Mouse (Mus musculus): ENCODE results near the gene Ptafr. TPM values are rescaled to one million over a fixed set of nuclear protein-coding genes. Genes with fewer than 3 reads are reported as not detected.
"Not testable (repeated sequence)": the region's sequence is repeated elsewhere in the genome, so short reads cannot be mapped to it uniquely, and the experiment has no call there.

The Ptafr gene
- polyA plus RNA-seq, 1 experiment, result 6.7 TPM

DNA sequence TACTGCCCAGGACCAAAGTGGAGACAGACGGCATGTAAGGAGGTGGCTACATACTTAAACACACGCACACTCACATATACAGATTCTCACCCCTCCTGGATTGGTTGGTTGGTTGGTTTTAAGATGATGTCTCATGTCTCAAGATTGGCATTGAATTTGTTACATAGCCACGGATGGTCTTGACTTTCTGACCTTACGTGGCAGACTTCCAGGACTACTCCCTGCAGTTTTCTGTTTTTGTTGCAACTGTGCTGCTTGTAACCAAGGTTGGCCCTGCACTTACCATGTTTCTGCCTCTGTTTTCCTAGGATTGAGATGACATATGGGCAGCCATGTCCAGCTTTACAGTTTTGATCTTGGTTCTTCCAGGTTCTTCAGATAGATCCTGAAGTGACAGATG is 22.5 kb upstream of the Ptafr start:
- WGBS, result 83% methylated on average over 4 of the region's 4 CpGs
- no peak for TF ChIP-seq POLR2A (IDR thresholded peaks at IDR 0.05; ENCODE audit: borderline replicate concordance, control insufficient read depth, low read depth, low read length)
- Histone ChIP-seq H3K4me1 (ENCODE audit: control insufficient read depth, insufficient read depth, low read length) (peaks cover 5% of the 10 kb centered on the region), H3K27ac (ENCODE audit: control insufficient read depth, insufficient read depth, low read depth, low read length, poor library complexity) (no peak overlapping the region), H3K4me3 (replicated peaks; ENCODE audit: control insufficient read depth, low read depth, low read length) (no peak overlapping the region)

DNA sequence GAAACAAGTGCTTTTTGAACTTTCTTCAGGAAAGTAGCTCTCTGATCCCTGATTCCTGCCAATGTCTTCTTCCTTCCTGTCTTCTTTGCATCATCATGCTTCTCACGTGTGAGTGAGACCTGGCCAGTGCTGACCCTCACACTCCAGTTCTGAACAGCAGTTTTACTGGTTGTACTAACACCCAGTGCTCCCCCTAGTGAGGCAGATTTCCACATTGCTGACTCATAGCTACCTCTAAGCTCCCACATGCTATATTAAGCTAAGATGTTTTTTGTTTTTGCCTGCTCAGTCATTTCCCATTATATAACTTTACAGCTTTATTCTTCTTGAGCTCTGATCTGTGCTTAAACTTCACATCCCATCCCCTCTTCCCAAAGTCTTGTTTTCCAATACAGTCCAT is 21.1 kb upstream of the Ptafr start:
- TF ChIP-seq POLR2A (IDR thresholded peaks at IDR 0.05; ENCODE audit: borderline replicate concordance, control insufficient read depth, low read depth, low read length) (no peak), CTCF (IDR thresholded peaks at IDR 0.05; ENCODE audit: control insufficient read depth, insufficient read depth, low read length) (no peak)
- peaks cover 1% of the 10 kb centered on the region; the same call in 1 of the 2 replicates for H3K4me1 ChIP-seq (ENCODE audit: control insufficient read depth, insufficient read depth, low read length)
- H3K27ac ChIP-seq (ENCODE audit: control insufficient read depth, insufficient read depth, low read depth, low read length, poor library complexity), result no peak overlapping the region
- 13% methylated on average over 1 of the region's 1 CpGs for WGBS
- H3K4me3 ChIP-seq (replicated peaks; ENCODE audit: control insufficient read depth, low read depth, low read length), result no peak overlapping the region

DNA sequence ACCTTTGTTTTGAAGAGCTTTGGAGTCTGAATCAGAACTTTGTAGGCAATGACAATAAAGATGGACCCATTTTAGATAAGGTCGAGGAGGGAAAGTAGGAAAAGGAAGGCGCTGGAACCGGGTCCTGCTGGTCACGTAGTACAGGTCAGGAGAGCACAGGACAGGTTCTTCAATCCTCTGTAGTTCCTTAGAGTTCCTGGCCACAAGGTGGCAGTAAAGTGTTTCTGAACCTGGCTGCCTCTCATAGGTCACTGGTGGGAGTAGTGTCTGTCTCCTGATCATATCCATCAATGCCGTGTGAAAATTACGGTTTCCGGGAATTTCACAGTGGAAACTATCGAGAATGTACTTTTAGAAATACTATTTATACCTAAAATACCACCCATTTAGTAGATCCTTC is 18.0 kb upstream of the Ptafr start:
- H3K4me3 ChIP-seq (replicated peaks; ENCODE audit: control insufficient read depth, low read depth, low read length), result no peak overlapping the region
- H3K4me1 ChIP-seq (ENCODE audit: control insufficient read depth, insufficient read depth, low read length), result peaks cover 1% of the 10 kb centered on the region; the same call in 1 of the 2 replicates
- H3K27ac ChIP-seq (ENCODE audit: control insufficient read depth, insufficient read depth, low read depth, low read length, poor library complexity), result no peak overlapping the region
- TF ChIP-seq CTCF (IDR thresholded peaks at IDR 0.05; ENCODE audit: control insufficient read depth, insufficient read depth, low read length) (peak; percentile 71), POLR2A (IDR thresholded peaks at IDR 0.05; ENCODE audit: borderline replicate concordance, control insufficient read depth, low read depth, low read length) (no peak)
- 22% methylated on average over 8 of the region's 8 CpGs for WGBS

DNA sequence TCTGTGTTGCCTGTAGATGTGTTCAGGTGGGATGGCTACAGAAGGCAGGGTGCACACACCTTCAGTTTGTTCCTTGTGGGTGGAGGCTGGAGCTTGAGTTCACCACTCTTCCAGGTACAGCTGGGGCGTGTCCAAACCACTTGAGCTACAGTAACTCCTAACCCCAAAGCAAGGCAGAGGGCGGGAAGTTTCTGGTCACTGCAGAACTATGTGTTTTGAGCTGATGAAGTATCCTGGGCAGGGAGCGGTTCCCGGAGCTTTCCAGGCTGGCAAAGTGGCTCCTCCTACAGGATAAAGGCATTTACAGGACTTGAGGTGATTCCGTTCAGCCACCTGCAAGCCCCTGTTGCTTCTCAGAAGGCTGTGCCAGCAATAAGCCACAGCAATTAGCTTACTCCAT is 9.6 kb upstream of the Ptafr start:
- TF ChIP-seq POLR2A (IDR thresholded peaks at IDR 0.05; ENCODE audit: borderline replicate concordance, control insufficient read depth, low read depth, low read length), result no peak
- WGBS, result 76% methylated on average over 5 of the region's 5 CpGs
- no peak overlapping the region for H3K27ac ChIP-seq (ENCODE audit: control insufficient read depth, insufficient read depth, low read depth, low read length, poor library complexity)
- H3K4me1 ChIP-seq (ENCODE audit: control insufficient read depth, insufficient read depth, low read length), result peaks cover 8% of the 10 kb centered on the region
- H3K4me3 ChIP-seq (replicated peaks; ENCODE audit: control insufficient read depth, low read depth, low read length), result no peak overlapping the region

DNA sequence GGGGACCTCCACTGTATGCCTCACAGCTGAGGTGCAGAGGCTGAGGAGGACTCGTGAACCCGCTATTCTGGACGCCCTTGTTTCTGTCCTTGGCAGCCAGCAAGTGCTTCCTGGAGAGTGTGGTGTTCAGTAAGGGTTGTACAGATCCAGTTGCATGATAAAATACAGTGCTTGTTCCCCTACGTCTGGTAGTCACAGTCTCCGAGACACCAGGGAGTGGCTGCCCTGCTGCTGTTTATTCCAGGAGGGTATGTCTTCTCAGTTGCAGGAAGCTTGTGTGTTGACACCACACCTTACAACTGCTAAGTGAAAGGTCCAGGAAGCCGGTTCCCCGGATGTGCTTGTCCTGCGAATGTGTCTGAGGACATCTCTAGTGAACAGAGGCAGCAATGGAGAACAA is 9.2 kb upstream of the Ptafr start:
- 20% methylated on average over 8 of the region's 8 CpGs for WGBS
- Histone ChIP-seq H3K4me3 (replicated peaks; ENCODE audit: control insufficient read depth, low read depth, low read length) (no peak overlapping the region), H3K27ac (ENCODE audit: control insufficient read depth, insufficient read depth, low read depth, low read length, poor library complexity) (peak overlapping the region; percentile 16; the same call in 1 of the 2 replicates), H3K4me1 (ENCODE audit: control insufficient read depth, insufficient read depth, low read length) (peaks cover 8% of the 10 kb centered on the region)
- TF ChIP-seq CTCF (IDR thresholded peaks at IDR 0.05; ENCODE audit: control insufficient read depth, insufficient read depth, low read length), result no peak
- no peak for TF ChIP-seq POLR2A (IDR thresholded peaks at IDR 0.05; ENCODE audit: borderline replicate concordance, control insufficient read depth, low read depth, low read length)

DNA sequence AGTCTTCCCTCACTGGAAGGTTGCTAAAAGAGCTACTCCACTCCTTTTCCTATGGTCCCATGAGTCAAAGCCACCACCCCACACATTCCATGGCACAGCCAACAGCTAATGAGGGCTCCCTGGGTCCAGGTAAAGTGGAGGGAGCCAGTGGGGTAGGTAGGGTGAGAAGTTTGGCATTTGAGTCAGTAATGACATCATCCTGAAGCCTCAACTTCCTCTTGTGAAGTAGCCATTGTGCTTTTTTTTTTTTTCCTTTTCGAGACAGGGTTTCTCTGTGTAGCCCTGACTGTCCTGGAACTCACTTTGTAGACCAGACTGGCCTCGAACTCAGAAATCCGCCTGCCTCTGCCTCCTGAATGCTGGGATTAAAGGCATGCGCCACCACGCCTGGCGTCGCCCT is 8.3 kb upstream of the Ptafr start:
- H3K27ac ChIP-seq (ENCODE audit: control insufficient read depth, insufficient read depth, low read depth, low read length, poor library complexity), result peak overlapping the region; percentile 16; the same call in 1 of the 2 replicates
- not testable (repeated sequence) for H3K4me3 ChIP-seq (replicated peaks; ENCODE audit: control insufficient read depth, low read depth, low read length); H3K4me1 ChIP-seq (ENCODE audit: control insufficient read depth, insufficient read depth, low read length)
- WGBS, result 69% methylated on average over 7 of the region's 7 CpGs

DNA sequence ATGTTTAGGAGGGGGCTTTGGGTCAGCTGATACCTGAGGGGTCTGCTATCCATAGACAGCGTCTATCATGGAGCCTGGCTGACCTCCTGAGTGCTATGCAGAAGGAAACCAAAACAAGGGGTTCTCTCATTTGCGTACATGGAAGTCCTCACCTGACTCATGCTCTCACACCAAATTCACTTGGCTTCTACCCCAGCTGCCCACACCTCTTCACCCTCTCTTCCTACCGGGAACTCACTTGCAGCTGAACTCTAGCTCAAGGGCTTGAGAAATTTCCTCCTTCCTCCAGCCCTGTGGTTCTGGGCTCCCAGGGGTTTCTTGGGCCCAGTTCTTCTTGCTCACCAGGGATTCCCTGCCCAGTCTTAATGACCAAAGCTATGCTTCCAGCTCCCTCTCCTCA is 606 bp upstream of the Ptafr start:
- no peak for TF ChIP-seq POLR2A (IDR thresholded peaks at IDR 0.05; ENCODE audit: borderline replicate concordance, control insufficient read depth, low read depth, low read length)
- no peak for TF ChIP-seq CTCF (IDR thresholded peaks at IDR 0.05; ENCODE audit: control insufficient read depth, insufficient read depth, low read length)
- peak overlapping the region; percentile 48 for H3K4me3 ChIP-seq (replicated peaks; ENCODE audit: control insufficient read depth, low read depth, low read length)
- WGBS, result 13% methylated on average over 3 of the region's 3 CpGs
- peak overlapping the region; percentile 55 for H3K27ac ChIP-seq (ENCODE audit: control insufficient read depth, insufficient read depth, low read depth, low read length, poor library complexity)
- peaks cover 9% of the 10 kb centered on the region; the same call in 1 of the 2 replicates for H3K4me1 ChIP-seq (ENCODE audit: control insufficient read depth, insufficient read depth, low read length)

DNA sequence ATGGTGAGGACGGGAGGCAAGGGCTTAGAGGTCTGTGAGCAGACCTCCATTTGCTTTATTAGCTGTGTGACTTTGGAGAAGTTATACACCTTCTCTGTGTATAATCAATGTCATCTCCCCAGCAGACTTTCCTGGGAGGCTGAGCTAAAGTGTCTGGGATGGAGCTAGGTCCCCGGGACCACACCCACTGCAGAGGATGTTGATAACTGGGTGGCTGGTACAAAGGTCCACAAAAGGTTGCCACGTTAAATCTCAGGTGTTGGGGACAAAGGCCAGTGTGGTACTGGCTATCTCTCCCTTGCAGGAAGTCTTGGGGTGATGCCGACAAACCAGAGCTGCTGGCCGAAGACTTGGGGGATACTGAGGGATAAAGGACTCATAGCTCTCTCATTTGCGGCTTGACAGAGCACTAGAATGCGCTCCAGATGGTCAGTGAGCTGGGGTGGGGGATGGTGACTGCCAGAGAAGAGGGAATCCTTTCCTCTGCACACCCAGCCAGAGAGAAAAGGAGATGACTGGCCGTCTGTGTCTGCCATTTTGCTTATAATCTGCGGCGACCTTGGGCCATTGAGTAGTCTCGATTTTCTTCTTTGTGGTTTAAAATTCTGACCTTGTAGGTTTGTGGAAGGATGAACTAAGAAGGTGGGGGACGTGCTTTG is 1.4 kb downstream of the Ptafr start:
- 76% methylated on average over 12 of the region's 12 CpGs for WGBS
- Histone ChIP-seq H3K4me1 (ENCODE audit: control insufficient read depth, insufficient read depth, low read length) (peaks cover 9% of the 10 kb centered on the region; the same call in 1 of the 2 replicates), H3K27ac (ENCODE audit: control insufficient read depth, insufficient read depth, low read depth, low read length, poor library complexity) (no peak overlapping the region), H3K4me3 (replicated peaks; ENCODE audit: control insufficient read depth, low read depth, low read length) (peak overlapping the region; percentile 67)
- TF ChIP-seq CTCF (IDR thresholded peaks at IDR 0.05; ENCODE audit: control insufficient read depth, insufficient read depth, low read length), result no peak
- TF ChIP-seq POLR2A (IDR thresholded peaks at IDR 0.05; ENCODE audit: borderline replicate concordance, control insufficient read depth, low read depth, low read length), result no peak

DNA sequence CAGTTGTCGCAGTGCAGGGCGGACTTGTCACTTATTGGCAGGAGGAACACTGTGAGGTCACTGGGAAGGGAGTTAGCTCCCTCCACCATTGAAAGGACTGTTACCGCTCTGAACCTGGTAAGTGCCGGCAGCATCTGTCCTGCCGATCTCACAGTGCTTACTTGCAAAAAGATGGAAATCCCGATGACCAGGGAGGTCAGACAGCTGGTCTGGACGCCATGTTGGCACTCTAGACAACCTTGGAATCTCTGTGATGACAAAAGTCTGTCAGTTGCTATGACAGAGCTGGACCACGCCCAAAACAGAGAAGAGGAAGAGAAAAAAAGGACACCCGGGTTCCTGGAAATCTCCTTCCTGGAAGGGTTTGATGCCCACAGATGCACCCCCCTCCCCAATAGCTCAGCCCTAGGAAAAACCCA is 3.5 kb downstream of the Ptafr start:
- Histone ChIP-seq H3K4me3 (replicated peaks; ENCODE audit: control insufficient read depth, low read depth, low read length) (no peak overlapping the region), H3K27ac (ENCODE audit: control insufficient read depth, insufficient read depth, low read depth, low read length, poor library complexity) (no peak overlapping the region), H3K4me1 (ENCODE audit: control insufficient read depth, insufficient read depth, low read length) (peaks cover 7% of the 10 kb centered on the region; the same call in 1 of the 2 replicates)
- TF ChIP-seq POLR2A (IDR thresholded peaks at IDR 0.05; ENCODE audit: borderline replicate concordance, control insufficient read depth, low read depth, low read length), result no peak
- TF ChIP-seq CTCF (IDR thresholded peaks at IDR 0.05; ENCODE audit: control insufficient read depth, insufficient read depth, low read length), result no peak
- WGBS, result 58% methylated on average over 9 of the region's 9 CpGs
